Mouse (Mus musculus) layer of hippocampus, adult 11-12 months (tissue): ENCODE results near the gene Stag1.

Source experiments
- DNase-seq: peaks from one replicate; pipeline ENCODE4 v3.0.0; 2022; ENCODE audit warnings: low spot score

Stag1 gene

DNA sequence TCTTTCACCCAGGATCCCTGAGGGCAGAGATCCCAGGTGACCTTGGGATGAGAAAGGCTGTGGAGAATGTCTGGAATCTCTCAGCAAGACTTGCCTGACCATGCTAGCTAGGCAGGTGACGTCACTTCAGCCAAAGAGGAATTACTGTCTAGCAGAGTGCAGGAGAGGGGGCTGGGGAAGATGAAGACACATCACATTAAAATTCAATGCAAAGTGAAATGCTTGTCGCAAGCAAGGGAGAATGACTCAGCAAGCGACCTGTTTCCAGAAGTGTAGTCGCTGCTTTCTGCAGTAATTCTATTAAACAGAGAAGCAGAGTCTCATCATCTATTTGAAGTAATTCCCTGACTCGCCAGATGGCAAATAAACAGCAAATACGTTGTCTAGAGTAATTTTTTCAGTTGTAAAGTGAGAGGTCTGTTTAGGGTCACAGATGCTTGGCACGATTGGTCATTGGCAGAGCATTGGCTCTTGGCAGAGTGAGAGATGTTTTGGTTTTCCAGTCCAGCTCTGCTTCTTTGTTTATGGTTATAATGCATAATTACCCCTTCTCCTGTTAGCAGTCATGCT is 8.5 kb downstream of the Stag1 start:
- DNase-seq = peak; percentile 10

DNA sequence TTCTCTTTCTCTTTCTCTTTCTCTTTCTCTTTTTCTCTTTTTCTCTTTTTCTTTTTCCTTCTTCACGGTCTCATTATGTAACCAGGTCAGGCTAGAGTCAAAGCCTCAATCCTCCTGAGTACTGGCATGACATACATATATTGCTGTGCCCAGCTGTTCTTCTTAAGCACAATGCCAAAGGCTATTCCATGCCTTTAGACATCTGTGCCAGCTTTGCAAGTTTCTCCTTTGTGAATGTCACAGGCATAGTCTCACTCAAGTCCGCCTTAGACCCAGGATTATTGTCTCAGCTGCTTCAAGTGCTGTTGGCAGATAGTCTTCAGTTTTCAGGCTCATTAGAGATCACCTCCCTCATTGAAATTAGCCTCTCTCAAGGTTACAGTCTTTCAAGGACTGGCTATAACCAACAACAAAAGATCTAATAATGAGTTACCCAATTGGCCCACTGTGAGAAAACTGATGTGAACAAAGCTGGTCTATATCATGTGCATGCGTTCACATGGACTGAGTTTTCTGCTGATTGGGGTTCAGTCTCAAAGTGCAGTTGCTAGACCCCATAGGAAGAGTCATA is 16.0 kb downstream of the Stag1 start:
- DNase-seq = no peak

DNA sequence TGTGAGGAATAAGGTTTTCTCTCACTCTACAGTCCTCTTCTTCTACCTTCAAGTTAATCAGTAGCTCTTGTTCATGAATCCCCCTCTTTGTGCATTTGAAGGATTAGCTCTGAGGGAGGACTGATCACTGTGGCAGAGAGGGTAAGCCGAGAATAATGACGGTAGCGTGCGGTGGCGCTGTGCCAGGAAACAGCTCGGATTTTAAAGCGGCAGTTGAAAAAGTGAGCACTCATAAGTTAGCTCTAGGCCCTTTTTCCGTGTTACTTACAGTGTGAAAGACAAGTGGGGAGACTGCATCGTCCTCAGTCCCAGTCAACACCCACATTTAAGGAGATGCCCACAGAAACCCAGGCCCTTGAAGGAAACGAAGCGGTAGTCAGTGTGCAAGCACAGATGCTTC is 19.3 kb downstream of the Stag1 start:
- DNase-seq = peak; percentile 16

DNA sequence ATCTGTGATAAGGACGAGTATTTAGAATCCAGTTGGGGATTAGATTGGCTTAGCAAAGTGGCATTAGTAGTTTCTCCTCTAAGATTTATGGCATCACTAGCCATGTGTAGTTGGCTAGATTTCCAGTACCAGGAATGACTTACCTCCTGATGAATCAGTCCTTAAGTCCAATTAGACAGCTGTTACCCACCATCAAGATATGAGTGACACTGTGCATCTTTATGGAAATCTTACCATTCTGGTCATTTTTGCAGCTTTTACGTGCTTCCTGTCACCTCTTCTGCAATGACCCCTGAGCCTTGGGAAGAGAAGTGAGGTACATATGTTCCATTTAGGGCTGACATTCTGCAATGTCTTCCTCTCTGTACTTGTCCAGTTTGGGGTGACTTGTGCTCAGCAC is 28.7 kb downstream of the Stag1 start:
- no peak for DNase-seq

DNA sequence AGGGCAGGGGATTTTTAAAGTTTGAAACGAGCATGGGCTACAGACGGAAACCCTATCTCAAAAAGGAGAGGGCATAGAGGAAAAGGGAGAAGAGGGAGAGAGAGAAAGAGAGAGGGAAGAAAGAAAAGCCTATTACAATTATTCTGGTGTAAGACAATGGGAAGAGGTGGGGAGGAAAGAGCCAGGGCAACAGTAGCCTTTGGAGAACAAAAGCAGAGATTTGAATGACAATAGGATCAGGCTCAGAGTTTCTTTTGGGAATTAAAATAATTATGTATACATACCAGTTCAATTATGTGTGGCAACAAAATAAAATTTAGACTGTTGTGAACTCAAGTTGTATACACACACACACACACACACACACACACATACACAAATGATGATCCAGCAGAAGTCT is 43.2 kb downstream of the Stag1 start:
- no peak for DNase-seq

DNA sequence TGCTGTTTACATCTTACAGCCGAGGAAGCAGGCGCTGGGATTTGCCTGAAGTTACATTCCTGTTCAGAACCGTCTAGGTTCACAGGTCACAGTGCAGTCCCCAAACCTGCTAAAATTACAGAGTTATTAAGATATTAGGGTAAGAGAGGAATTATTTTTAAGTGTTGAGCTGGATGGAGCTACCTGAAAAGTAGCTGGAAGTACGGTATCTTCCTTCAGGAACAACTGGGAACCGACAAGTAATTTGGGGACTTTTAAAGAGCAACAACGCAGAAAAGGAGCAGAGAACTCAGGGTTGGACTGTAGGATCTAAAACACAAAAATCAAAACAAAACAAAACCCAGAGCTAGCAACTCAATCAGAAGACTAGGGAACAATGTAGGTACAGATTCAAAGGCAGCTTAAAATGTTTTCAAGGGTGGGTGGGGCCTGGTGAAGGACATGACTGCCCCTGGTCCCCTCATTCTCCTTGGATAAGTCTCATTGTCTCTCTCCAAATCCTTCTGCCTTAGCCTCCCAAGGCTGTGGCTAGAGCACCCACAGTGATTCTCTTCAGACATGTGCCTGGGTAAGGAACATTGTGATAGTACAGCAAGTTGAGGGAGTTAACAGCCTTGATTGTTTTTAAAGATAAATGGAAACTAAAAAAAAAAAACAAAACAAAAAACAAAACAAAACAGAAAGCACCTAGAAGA is 43.9 kb downstream of the Stag1 start:
- DNase-seq = no peak

DNA sequence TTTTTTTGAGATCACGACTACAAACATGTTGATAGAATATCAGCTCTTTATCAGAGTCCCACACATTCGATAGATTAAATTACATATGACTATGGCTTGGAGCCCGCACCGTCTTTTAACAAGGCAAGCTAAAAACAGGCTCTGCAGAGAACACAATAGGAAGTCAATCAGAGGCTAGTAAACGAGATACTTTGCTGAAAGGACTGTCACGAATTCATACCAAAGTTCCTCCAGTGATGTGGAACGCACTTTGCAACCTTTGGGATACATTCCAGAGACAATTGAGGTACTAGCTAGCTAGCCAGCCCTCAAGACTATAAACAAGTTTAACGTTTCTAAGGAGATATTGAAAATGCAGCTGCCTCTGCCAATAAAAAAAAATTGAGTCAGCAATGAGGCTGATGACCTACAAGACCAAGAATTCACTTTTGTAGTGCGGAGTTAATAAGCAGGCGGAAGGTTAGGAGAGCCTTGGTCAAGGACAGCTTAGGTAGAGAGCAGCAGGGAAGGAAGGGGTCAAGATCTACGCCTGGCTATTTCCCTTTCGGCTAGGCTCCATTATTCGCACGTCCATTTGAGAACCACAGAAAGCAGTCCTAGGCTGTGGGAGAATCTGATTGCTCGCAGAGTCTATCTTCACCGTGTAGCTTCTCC is 44.7 kb downstream of the Stag1 start:
- DNase-seq = no peak

DNA sequence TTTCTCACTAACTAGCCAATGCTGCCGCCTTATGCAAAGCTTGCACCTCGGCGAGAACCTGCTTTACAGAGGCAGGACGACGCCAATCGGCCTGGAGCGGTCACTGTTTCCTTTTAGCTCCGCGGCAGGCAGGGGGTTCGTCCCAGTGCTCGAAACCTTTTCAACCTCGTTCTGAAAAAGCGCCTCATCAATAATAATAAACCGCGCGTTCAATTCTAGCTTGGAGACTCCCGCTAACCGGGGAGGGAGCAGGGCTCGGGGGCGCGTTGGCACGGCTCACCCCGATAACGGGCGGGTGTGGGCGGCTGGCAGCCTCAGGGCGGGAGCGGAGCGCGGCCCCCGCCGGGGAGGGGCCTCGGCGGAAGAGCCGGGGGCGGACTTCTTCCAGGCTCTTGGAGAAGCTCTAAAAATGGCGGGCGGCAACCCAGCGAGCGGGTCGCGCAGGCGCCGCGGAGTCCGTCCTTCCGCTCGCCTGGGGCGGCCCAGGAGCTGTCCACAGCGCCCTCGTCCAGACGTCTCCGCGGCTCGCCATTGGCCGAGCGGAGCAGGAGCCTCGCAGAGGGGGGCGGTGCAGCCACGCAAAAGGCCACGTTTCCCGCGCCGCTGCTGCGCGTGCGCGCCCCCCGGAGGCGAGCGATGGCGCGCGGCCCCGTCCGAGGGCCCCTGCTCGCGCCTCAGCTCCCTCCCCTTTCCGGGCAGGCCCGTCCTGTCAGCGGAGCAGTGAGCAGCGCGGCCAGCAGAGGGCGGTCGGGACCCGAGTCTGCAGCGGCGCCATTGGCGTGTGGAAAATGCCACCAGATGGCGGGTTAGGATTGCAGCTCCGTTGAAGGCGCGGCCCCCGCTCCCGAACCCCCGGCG is 45.5 kb downstream of the Stag1 start:
- DNase-seq = peak; percentile 100

DNA sequence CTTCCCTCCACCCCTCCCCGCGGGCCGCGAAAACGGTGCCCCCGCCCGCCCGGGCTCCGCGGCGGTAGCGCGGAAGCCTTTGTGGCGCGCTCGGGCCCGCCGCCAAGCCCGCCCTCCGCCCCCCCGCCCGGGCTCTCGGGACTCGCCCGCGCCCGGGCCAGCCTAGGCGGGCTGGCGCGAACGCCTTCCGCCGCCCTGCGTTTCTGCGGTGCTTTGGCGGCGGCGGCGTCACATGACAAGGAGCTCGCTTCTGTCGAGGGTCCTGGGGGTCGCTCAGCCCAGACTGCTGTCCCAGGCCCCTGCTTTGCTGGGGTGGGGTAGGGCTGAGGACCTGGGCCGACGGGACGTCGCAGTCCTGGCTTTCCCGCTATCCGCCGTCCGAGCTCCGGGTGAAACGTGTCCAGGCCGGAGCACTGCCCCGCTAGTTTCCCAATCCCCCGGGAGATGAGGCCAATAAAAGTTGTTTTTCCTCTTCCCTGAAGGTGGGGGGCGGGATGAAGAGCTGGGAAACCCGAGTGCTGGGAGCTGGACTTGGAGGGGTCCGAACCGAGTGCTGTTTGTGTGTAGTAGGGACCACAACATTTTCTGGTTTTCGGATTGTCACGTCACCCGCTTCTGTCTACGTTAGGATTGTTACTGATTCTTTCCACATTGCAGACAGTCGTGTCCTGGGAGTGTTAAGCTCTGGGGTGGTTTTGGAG is 46.6 kb downstream of the Stag1 start:
- DNase-seq = peak; percentile 49

DNA sequence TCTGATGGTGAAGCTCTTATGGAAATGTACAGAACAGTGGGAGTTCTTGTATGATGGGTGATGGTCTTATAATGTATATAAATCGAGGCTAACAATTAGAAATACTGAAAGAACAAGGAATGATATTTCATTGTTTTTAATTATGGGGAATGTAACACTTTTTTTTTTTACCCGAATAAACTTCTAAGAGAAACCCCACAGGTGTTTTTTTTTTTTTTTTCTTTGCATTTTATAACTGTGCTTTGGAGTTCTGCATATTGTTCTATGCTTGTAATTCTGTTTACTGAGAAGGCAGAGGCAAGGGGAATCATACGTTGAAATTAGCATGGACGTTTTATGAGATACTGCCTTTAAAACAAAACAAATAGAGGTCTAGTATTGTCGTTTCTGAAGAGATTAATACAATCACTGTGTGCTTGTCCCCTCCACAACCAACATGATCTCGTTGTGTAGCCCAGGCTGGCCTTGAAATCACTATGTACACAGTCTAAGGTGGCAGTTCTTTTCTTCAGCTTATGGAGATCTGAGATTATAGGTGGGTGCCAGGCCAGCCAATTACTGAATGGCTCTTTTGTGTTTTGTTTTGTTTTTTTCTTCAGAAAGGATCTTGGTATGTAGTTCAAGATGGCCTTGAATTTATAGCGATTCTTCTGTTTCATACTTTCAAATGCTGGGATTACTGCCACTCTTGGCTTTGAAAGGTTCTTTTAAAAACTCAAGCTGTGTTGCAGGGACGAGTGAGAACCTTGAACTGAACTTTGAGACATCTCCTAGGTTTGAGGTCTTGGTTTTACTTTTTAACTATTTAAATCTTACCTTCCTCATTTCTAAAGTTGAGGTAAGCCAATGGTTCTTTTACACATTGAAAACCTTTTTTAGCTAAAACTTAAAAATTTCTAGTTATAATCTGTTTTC is 47.7 kb downstream of the Stag1 start:
- no peak for DNase-seq

DNA sequence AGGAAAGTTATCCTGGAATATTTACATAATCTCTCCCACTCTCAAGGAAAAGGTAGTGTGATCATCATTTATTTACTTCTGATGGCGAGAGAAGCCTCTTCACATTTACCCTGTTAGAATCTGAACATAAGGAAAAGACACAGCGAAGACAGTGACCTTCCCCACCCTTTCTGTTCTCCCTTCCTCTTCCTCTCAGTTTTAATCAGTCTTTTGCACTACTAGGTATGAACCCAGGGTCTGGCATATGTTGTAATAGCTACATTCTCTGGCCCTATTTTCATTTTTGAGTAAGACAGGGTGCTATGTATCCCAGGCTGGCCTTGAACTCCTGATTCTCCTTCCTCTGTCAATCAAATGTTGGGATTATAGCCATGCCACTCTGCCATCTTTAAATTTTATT is 48.7 kb downstream of the Stag1 start:
- DNase-seq = no peak

DNA sequence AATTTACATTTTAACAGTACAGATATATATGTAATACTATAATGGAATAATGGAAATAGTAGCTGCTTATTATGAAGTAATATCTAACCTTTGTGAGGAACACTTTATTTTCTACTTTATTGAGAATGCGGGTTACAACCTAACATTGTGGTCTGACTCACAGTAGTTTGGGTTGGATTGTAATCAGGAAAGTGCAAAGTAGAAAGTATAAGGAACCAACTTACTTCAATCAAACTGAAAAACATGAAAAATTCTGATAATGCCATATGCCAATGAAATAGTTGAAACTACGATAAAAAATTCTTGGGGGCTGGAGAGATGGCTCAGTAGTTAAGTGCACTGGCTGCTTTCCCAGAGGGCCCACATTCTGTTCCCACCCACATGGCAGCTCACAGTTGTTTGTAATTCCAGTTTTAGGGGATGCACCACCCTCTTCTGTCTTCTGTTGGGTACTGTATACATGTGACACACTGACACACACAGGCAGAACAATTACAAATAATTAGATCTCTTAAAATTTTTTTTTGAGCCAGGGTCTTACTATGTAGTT is 50.3 kb downstream of the Stag1 start:
- peak; percentile 79 for DNase-seq

DNA sequence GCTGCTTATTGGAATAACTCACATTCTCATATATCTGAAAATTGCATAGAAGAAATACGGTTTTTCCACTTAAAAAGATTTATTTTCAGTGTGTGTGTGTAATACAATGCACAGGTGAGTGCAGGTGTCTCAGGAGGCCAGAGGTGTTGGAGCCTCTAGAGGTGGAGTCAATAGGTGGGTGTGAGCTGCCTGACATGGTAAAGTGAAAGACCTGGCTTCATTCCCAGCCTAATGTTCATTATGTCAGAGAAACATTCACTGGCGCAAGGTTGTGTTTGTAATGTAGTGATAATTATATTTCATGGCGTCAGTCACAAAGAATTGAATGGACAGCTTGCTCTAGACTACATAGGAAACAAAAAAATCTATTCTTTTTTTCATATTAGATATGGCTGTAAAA is 56.5 kb downstream of the Stag1 start:
- DNase-seq = no peak

DNA sequence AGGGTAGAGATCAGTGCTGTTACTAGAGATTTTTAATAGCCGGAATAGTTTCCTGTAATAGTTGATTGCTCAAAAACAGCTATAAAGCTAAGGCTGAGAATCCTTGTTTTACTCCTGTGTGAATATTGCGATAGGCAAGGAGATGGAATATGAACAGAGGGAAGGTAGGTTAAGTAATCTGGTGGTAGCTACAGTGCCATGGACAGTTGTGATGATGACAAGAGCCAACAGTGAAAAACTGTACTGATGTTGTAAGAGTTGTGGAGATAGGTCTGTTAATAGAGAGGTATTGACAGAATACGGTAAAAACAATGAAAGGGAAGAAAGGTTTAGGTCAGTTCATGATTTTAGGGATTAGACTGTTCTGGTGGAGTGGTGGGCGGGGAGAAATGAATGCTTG is 58.5 kb downstream of the Stag1 start:
- no peak for DNase-seq

DNA sequence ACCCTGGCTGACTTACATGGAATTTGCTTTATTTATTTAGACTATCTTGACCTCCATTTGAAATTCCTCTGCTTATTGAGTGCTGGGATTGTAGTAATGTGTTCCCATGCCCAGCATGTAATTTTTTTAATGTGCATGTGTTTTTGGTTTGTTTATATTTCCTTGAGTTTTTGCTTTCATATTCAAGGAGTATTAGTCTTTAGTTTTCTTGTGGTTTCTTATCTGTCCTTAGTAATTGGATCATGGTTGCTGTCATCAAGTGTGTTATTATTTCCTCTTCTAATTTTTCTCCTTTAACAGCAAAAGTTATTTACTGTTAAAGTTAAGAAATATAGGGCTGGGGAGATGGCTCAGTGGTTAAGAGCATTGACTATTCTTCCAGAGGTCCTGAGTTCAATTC is 63.0 kb downstream of the Stag1 start:
- DNase-seq = no peak

DNA sequence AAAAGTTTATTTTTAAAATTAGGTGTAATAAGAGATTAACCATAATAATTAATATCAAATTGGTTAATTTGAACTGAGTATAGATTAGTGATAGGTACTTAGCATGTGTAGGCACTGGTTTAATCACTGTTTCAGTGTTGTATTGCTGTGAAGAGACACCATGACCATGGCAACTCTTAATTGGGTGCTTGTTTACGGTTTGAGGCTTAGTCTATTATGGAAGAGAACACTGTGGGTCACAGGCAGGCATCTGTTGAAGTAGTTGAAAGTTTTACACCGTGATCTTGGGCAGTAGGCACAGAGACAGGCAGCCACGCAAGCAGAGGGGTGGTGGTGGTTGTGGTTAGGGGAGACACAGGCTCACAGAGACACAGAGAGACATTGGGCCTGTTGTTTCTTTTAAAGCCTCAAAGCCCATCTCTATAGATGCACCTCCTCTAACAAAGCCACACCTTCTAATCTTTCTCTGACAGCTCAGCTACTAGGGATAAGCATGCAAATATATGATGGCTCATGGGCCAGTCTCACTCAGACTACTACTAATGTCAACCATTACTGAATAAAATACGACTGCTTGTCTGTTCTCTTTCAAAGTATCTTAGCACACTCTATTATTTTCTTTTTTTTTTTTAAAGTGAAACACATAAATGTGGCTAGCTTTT is 66.0 kb downstream of the Stag1 start:
- no peak for DNase-seq

DNA sequence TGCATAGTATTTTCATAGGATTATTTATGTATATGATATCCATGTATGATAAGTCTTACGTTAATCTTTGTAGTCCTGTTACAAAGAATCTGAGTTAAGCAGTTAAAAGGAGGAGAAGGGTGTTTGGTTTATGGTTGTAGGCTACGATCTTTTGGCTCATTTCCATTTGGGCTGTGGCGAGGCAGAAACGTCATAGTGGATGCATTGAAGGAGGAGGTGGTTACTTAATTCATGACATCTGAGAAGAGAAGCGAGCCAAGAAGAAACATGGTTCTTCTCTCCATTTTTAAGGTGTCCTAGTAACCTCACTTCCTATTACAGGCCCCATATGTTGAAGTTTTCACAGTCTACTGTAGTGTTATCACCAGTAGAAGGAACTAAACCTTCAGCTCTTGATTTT is 72.6 kb downstream of the Stag1 start:
- no peak for DNase-seq

DNA sequence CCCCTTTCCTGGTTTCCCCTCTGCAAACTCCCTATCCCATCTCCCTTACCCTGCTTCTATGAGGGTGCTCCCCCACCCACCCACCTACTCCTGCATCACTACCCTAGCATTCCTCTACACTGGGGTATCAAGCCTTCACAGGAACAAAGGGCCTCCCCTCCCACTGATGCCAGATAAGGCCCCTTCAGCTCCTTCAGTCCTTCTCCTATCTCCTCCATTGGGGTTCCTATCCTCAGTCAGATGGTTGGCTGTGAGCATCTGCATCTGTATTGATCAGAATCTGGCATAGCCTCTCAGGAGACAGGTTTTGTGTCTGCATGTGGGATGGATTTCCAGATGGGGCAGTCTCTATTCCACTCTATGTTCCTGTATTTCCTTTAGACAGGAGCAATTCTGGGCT is 81.4 kb downstream of the Stag1 start:
- DNase-seq = no peak

DNA sequence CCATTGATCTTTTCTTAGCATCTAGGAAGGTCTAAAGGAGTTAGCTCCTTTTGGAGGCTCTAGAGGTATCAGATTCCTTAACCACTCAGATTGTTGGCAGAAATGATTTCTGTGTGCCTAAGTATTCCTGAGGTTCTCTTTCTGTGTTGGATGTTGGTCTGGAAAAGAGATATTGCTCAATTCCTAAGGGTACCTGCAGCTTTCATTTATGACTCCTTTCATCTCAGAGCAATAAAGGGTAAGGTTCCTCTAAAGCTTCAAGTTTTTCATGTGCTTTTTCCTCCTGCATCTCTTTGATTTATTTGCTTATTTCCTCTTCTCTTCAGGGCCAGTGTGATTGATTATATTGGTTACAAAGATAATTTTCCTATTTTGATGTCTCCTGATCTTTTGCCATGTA is 84.7 kb downstream of the Stag1 start:
- DNase-seq = no peak
